Mouse (Mus musculus) erythroblast, embryonic 14.5 days (primary cell): ENCODE results near the gene Zfr2. TPM values are rescaled to one million over a fixed set of nuclear protein-coding genes. Genes with fewer than 3 reads are reported as not detected.
"Not testable (repeated sequence)": the region's sequence is repeated elsewhere in the genome, so short reads cannot be mapped to it uniquely, and the experiment has no call there.

Source experiments
- H3K27me3 ChIP-seq: 2 replicates; pipeline ENCODE4 v1.6.1; 2012; ENCODE audit warnings: inconsistent platforms; ENCODE audit not compliant: control insufficient read depth
- H3K36me3 ChIP-seq: 2 replicates; pipeline ENCODE4 v1.6.1; 2012; ENCODE audit warnings: mild to moderate bottlenecking, inconsistent platforms; ENCODE audit not compliant: control insufficient read depth
- H3K4me1 ChIP-seq: 2 replicates; pipeline ENCODE4 v1.6.1; 2012; ENCODE audit warnings: inconsistent platforms; ENCODE audit not compliant: control insufficient read depth
- H3K4me3 ChIP-seq: replicated peaks from 2 replicates; pipeline ENCODE3; 2012; ENCODE audit warnings: moderate library complexity, mild to moderate bottlenecking, inconsistent platforms
- H3K9me3 ChIP-seq: 2 replicates; pipeline ENCODE4 v1.6.1; 2012; ENCODE audit warnings: low read length, inconsistent platforms, mixed read lengths; ENCODE audit not compliant: control insufficient read depth
- GATA1 ChIP-seq: IDR thresholded peaks from 2 replicates; pipeline ENCODE4 v1.6.1; 2012; ENCODE audit warnings: low read length, inconsistent platforms, mixed read lengths
- TAL1 ChIP-seq: IDR thresholded peaks from 3 replicates; pipeline ENCODE4 v1.6.1; 2012; ENCODE audit warnings: low read length, inconsistent platforms, mixed read lengths
- polyA plus RNA-seq: library from polyadenylated mRNA; stranded (reverse); fragments of >175 nt; gene quantifications from 2 replicates; pipeline ENCODE4 v1.2.3, GENCODE M21; 2012

The Zfr2 gene
- polyA plus RNA-seq, 1 experiment = not detected

GRCm38 (mm10) chr10:81200605-81201287 is 32.2 kb upstream of the Zfr2 start:
- no peak for TF ChIP-seq TAL1
- no peak for TF ChIP-seq GATA1
- H3K4me3 ChIP-seq = no peak overlapping the region
- H3K9me3 ChIP-seq = no peaks in the 10 kb centered on the region
- H3K4me1 ChIP-seq = peaks cover 25% of the 10 kb centered on the region
- peaks cover 29% of the 10 kb centered on the region for H3K27me3 ChIP-seq
- H3K36me3 ChIP-seq = no peaks in the 10 kb centered on the region

- Histone ChIP-seq H3K27me3 (peaks cover 23% of the 10 kb centered on the region), H3K4me1 (peaks cover 24% of the 10 kb centered on the region), H3K9me3 (no peaks in the 10 kb centered on the region), H3K36me3 (no peaks in the 10 kb centered on the region), H3K4me3 (no peak within 1 kb of the TSS)
- TF ChIP-seq GATA1 (no peak), TAL1 (no peak)
Measured at GRCm38 (mm10) chr10:81201807-81202758, 30.9 kb upstream of the Zfr2 start, which contains the start of gene Nmrk2. Gene Nmrk2, minus strand, starts transcription at chr10:81202051.

- peaks cover 23% of the 10 kb centered on the region for H3K27me3 ChIP-seq
- H3K36me3 ChIP-seq = no peaks in the 10 kb centered on the region
- TF ChIP-seq TAL1 = no peak
- no peak for TF ChIP-seq GATA1
- H3K4me3 ChIP-seq = no peak overlapping the region
- no peaks in the 10 kb centered on the region for H3K9me3 ChIP-seq
- peaks cover 24% of the 10 kb centered on the region for H3K4me1 ChIP-seq
Measured at GRCm38 (mm10) chr10:81202978-81203720, 29.8 kb upstream of the Zfr2 start.

GRCm38 (mm10) chr10:81204137-81204536 is 28.8 kb upstream of the Zfr2 start:
- H3K27me3 ChIP-seq = peaks cover 18% of the 10 kb centered on the region
- H3K4me3 ChIP-seq = no peak overlapping the region

GRCm38 (mm10) chr10:81210154-81210553 is 22.8 kb upstream of the Zfr2 start:
- Histone ChIP-seq H3K27me3 (peaks cover 21% of the 10 kb centered on the region), H3K9me3 (peaks cover 13% of the 10 kb centered on the region), H3K4me3 (no peak overlapping the region), H3K4me1 (no peaks in the 10 kb centered on the region), H3K36me3 (no peaks in the 10 kb centered on the region)
- no peak for TF ChIP-seq TAL1
- no peak for TF ChIP-seq GATA1

More at GRCm38 (mm10) chr10:81204137-81204536, 28.8 kb upstream of the Zfr2 start:
- TF ChIP-seq GATA1 (no peak), TAL1 (no peak)
- no peaks in the 10 kb centered on the region for H3K36me3 ChIP-seq
- peaks cover 24% of the 10 kb centered on the region for H3K4me1 ChIP-seq
- no peaks in the 10 kb centered on the region for H3K9me3 ChIP-seq

- H3K4me1 ChIP-seq = no peaks in the 10 kb centered on the region; the same call in 1 of the 2 replicates
- peaks cover 14% of the 10 kb centered on the region for H3K27me3 ChIP-seq
- H3K4me3 ChIP-seq = no peak overlapping the region
- H3K36me3 ChIP-seq = no peaks in the 10 kb centered on the region
- H3K9me3 ChIP-seq = peaks cover 6% of the 10 kb centered on the region
- no peak for TF ChIP-seq GATA1
- no peak for TF ChIP-seq TAL1
Measured at GRCm38 (mm10) chr10:81216260-81216659, 16.7 kb upstream of the Zfr2 start.

- H3K4me3 ChIP-seq = no peak overlapping the region
- H3K4me1 ChIP-seq = no peaks in the 10 kb centered on the region; the same call in 1 of the 2 replicates
- peaks cover 4% of the 10 kb centered on the region for H3K9me3 ChIP-seq
- peaks cover 14% of the 10 kb centered on the region for H3K27me3 ChIP-seq
- TF ChIP-seq GATA1 (no peak), TAL1 (no peak)
- H3K36me3 ChIP-seq = no peaks in the 10 kb centered on the region
Measured at GRCm38 (mm10) chr10:81216810-81217209, 16.1 kb upstream of the Zfr2 start.

GRCm38 (mm10) chr10:81217267-81217666 is 15.7 kb upstream of the Zfr2 start:
- not testable (repeated sequence) for H3K4me3 ChIP-seq, H3K9me3 ChIP-seq, H3K4me1 ChIP-seq, H3K36me3 ChIP-seq
- H3K27me3 ChIP-seq = peaks cover 14% of the 10 kb centered on the region
